In genomic region chr3:146611261-146611660, GRCm38 (mm10) we compare ENCODE assay signal across 34 mouse cellular contexts. TPM values are rescaled to one million over a fixed set of nuclear protein-coding genes. Genes with fewer than 3 reads are reported as not detected.
A peak's percentile ranks its signal among the peaks of the same experiment; 100 is the strongest.
DNase-seq lines count a peak whose midpoint lies in the region; ATAC-seq and TF ChIP-seq lines count a peak whose summit lies in the region.
"Had no signal": no experiment of that assay in that cellular context is flagged by ENCODE, and none has a peak within 500 bp of the region (broad histone marks: within the 10 kb centered on the region; RNA-seq: fewer than 3 reads in every experiment).

No protein-coding gene starts in this region.

- H3K9ac ChIP-seq in forebrain, postnatal 0 days: no peak overlapping the region
- no peak overlapping the region for H3K9ac ChIP-seq in forebrain, embryonic 14.5 days (ENCODE audit: low read length)
- no peak overlapping the region for H3K9ac ChIP-seq in lung, postnatal 0 days (replicated peaks; ENCODE audit: low read depth)
- H3K9ac ChIP-seq: embryonic facial prominence, embryonic 13.5 days; forebrain, embryonic 12.5 days; hindbrain, embryonic 13.5 days; intestine, embryonic 15.5 days had no signal

- peaks cover 9% of the 10 kb centered on the region for H3K4me1 ChIP-seq in forebrain, postnatal 0 days (ENCODE audit: insufficient read depth)
- peaks cover 3% of the 10 kb centered on the region; the same call in 1 of the 2 replicates for H3K4me1 ChIP-seq in forebrain, embryonic 14.5 days (ENCODE audit: control insufficient read depth, insufficient read depth, low read length)
- H3K4me1 ChIP-seq in lung, postnatal 0 days (ENCODE audit: insufficient read depth, low read depth, low read length): no peaks in the 10 kb centered on the region
- H3K4me1 ChIP-seq: embryonic facial prominence, embryonic 10.5 days; embryonic facial prominence, embryonic 13.5 days; intestine, embryonic 15.5 days had no signal

- intact Hi-C loops in left cerebral cortex, adult 2 months (cut with DNase I): no loop called here
- intact Hi-C loops in left cerebral cortex, postnatal 25 days (cut with DNase I): no loop called here

- H3K27me3 ChIP-seq in forebrain, postnatal 0 days (ENCODE audit: insufficient read depth, low read length): no peaks in the 10 kb centered on the region
- H3K27me3 ChIP-seq in forebrain, embryonic 14.5 days (replicated peaks; ENCODE audit: control insufficient read depth, insufficient read depth, low read length): no peaks in the 10 kb centered on the region
- H3K27me3 ChIP-seq in lung, postnatal 0 days (replicated peaks; ENCODE audit: insufficient read depth, low read length): no peaks in the 10 kb centered on the region
- H3K27me3 ChIP-seq: embryonic facial prominence, embryonic 13.5 days; forebrain, embryonic 12.5 days; hindbrain, embryonic 13.5 days; intestine, embryonic 15.5 days had no signal

- DNase-seq in forebrain, postnatal 0 days: peak; percentile 15
- no peak for DNase-seq in forebrain, embryonic 14.5 days (ENCODE audit: low spot score)
- no peak for DNase-seq in left cerebral cortex, adult 2 months (ENCODE audit: extremely low spot score in 1 of 2, low spot score in 2 of 2)
- no peak for DNase-seq in left cerebral cortex, postnatal 25 days (ENCODE audit: low spot score in 2 of 2)
- peak; percentile 68 for DNase-seq in R1 (ENCODE audit: low read depth, low spot score)
- no peak for DNase-seq in lung, postnatal 0 days (ENCODE audit: low spot score)
- DNase-seq in ovary, postnatal 36 days (ENCODE audit: low spot score): no peak
- DNase-seq: adrenal gland, adult 2 months; adrenal gland, postnatal 14 days; cerebellum, adult 11 months; cerebellum, adult 2 months; cerebellum, postnatal 10 days; cerebellum, postnatal 36 days; embryo, embryonic 11 days; gastrocnemius, postnatal 10 days had no signal

- H3K9me3 ChIP-seq in forebrain, postnatal 0 days (ENCODE audit: low read length): no peaks in the 10 kb centered on the region
- H3K9me3 ChIP-seq in forebrain, embryonic 14.5 days (replicated peaks; ENCODE audit: control insufficient read depth, low read length): no peaks in the 10 kb centered on the region
- H3K9me3 ChIP-seq in lung, postnatal 0 days (ENCODE audit: low read length): no peaks in the 10 kb centered on the region
- H3K9me3 ChIP-seq: embryonic facial prominence, embryonic 10.5 days; embryonic facial prominence, embryonic 13.5 days; forebrain, embryonic 12.5 days; hindbrain, embryonic 10.5 days; hindbrain, embryonic 13.5 days; intestine, embryonic 15.5 days had no signal

- TF ChIP-seq CTCF in forebrain, postnatal 0 days (IDR thresholded peaks at IDR 0.05; ENCODE audit: low read depth): no peak
- TF ChIP-seq CTCF in left cerebral cortex, adult 2 months (IDR thresholded peaks at IDR 0.05): no peak
- TF ChIP-seq CTCF in lung, postnatal 0 days (IDR thresholded peaks at IDR 0.05): no peak

- ATAC-seq in forebrain, postnatal 0 days: no peak
- ATAC-seq in forebrain, embryonic 14.5 days: no peak
- no peak for ATAC-seq in lung, postnatal 0 days
- ATAC-seq: forebrain, embryonic 16.5 days; hindbrain, embryonic 16.5 days; intestine, embryonic 15.5 days had no signal

- H3K36me3 ChIP-seq in forebrain, postnatal 0 days (ENCODE audit: insufficient read depth): no peaks in the 10 kb centered on the region
- H3K36me3 ChIP-seq in forebrain, embryonic 14.5 days (ENCODE audit: control insufficient read depth, insufficient read depth, low read length): no peaks in the 10 kb centered on the region
- H3K36me3 ChIP-seq in lung, postnatal 0 days (ENCODE audit: insufficient read depth, low read length): no peaks in the 10 kb centered on the region
- H3K36me3 ChIP-seq: embryonic facial prominence, embryonic 10.5 days; embryonic facial prominence, embryonic 13.5 days; forebrain, embryonic 12.5 days; hindbrain, embryonic 10.5 days; hindbrain, embryonic 13.5 days; intestine, embryonic 15.5 days had no signal

- 59% methylated on average over 4 of the region's 4 CpGs for WGBS in forebrain, postnatal 0 days
- WGBS in forebrain, embryonic 14.5 days: 70% methylated on average over 4 of the region's 4 CpGs
- 81% methylated on average over 4 of the region's 4 CpGs for WGBS in lung, postnatal 0 days

- TF ChIP-seq EP300 in lung, postnatal 0 days (IDR thresholded peaks at IDR 0.05): no peak

- no peak overlapping the region for H3K4me2 ChIP-seq in forebrain, postnatal 0 days (ENCODE audit: low read depth)
- H3K4me2 ChIP-seq in forebrain, embryonic 14.5 days (ENCODE audit: low read length): no peak overlapping the region
- no peak overlapping the region for H3K4me2 ChIP-seq in lung, postnatal 0 days (replicated peaks; ENCODE audit: low read depth, low read length)
- H3K4me2 ChIP-seq: embryonic facial prominence, embryonic 13.5 days; forebrain, embryonic 12.5 days; heart, embryonic 11.5 days; hindbrain, embryonic 13.5 days; intestine, embryonic 15.5 days had no signal

- H3K27ac ChIP-seq in forebrain, postnatal 0 days (ENCODE audit: low read depth, low read length): no peak overlapping the region
- no peak overlapping the region for H3K27ac ChIP-seq in forebrain, embryonic 14.5 days (ENCODE audit: low read depth, low read length)
- peak overlapping the region; percentile 51 for H3K27ac ChIP-seq in left cerebral cortex, adult 2 months
- no peak overlapping the region for H3K27ac ChIP-seq in lung, postnatal 0 days (ENCODE audit: low read length)
- H3K27ac ChIP-seq: embryonic facial prominence, embryonic 10.5 days; embryonic facial prominence, embryonic 13.5 days; forebrain, embryonic 12.5 days; hindbrain, embryonic 10.5 days; hindbrain, embryonic 13.5 days; intestine, embryonic 15.5 days had no signal

- no peak overlapping the region for H3K4me3 ChIP-seq in forebrain, postnatal 0 days (ENCODE audit: low read depth, low read length)
- H3K4me3 ChIP-seq in forebrain, embryonic 14.5 days (ENCODE audit: low read depth, low read length): no peak overlapping the region
- H3K4me3 ChIP-seq in left cerebral cortex, adult 2 months: no peak overlapping the region
- no peak overlapping the region for H3K4me3 ChIP-seq in lung, postnatal 0 days (ENCODE audit: low read depth, low read length)
- H3K4me3 ChIP-seq: embryonic facial prominence, embryonic 10.5 days; embryonic facial prominence, embryonic 13.5 days; erythroblast, embryonic 14.5 days; forebrain, embryonic 12.5 days; hindbrain, embryonic 10.5 days; hindbrain, embryonic 13.5 days; intestine, embryonic 15.5 days had no signal

RNA-seq across cellular contexts. Expression of gene Dnase2b, which starts 4.1 kb away (rescaled TPM):
- total RNA-seq in forebrain, postnatal 0 days (2014; rRNA removed): not detected in 2 replicates
- polyA plus RNA-seq in forebrain, postnatal 0 days (2015; fragmentation: Nextera tagmentation; extraction: Ambion mirVana): not detected in 2 replicates
- polyA plus RNA-seq in forebrain, embryonic 14.5 days (2014; fragmentation: Nextera tagmentation; extraction: Ambion mirVana): not detected in 2 replicates
- not detected for total RNA-seq in left cerebral cortex, adult 2 months (2021)
- not detected for total RNA-seq in left cerebral cortex, postnatal 25 days (2021)
- polyA plus RNA-seq in lung, postnatal 0 days (2015; fragmentation: Nextera tagmentation; extraction: Ambion mirVana): 0.05 and 0.07 TPM in 2 replicates
- total RNA-seq: adrenal gland, adult 2 months; gastrocnemius, adult 18-20 months; gastrocnemius, postnatal 10 days; gastrocnemius, postnatal 36 days; granulocyte monocyte progenitor cell, adult 5-6 weeks; heart, adult 8-10 months; heart, postnatal 36 days; MEL had no signal
- polyA plus RNA-seq: adrenal gland, adult 2 months; cerebellum, adult 2 months; embryonic facial prominence, embryonic 10.5 days; erythroblast, embryonic 14.5 days; forebrain, embryonic 12.5 days; forebrain, embryonic 16.5 days; heart, embryonic 11.5 days; heart, embryonic 14.5 days; heart, postnatal 0 days; hindbrain, embryonic 10.5 days; hindbrain, embryonic 13.5 days; hindbrain, embryonic 16.5 days had no signal

RNA-seq across cellular contexts. Expression of gene 4930503B20Rik, which starts 39.9 kb away (rescaled TPM):
- total RNA-seq in forebrain, postnatal 0 days (2014; rRNA removed): not detected in 2 replicates
- 0.12 TPM in 1 of 2 replicates, not detected in the other for polyA plus RNA-seq in forebrain, postnatal 0 days (2015; fragmentation: Nextera tagmentation; extraction: Ambion mirVana)
- polyA plus RNA-seq in forebrain, embryonic 14.5 days (2014; fragmentation: Nextera tagmentation; extraction: Ambion mirVana): not detected in 2 replicates
- total RNA-seq in left cerebral cortex, adult 2 months (2021): not detected
- under 1 TPM in 1 of 2 experiments, not detected in 1; 0.37 TPM for total RNA-seq in left cerebral cortex, postnatal 25 days (2021)
- not detected in 2 replicates for polyA plus RNA-seq in lung, postnatal 0 days (2015; fragmentation: Nextera tagmentation; extraction: Ambion mirVana)
- total RNA-seq: adrenal gland, adult 2 months; adrenal gland, postnatal 14 days; adrenal gland, postnatal 4 days; gastrocnemius, adult 18-20 months; gastrocnemius, postnatal 36 days; heart, postnatal 36 days had no signal
- polyA plus RNA-seq: adrenal gland, adult 2 months; cerebellum, adult 2 months; embryonic facial prominence, embryonic 10.5 days; erythroblast, embryonic 14.5 days; forebrain, embryonic 12.5 days; forebrain, embryonic 16.5 days; heart, embryonic 11.5 days; heart, embryonic 14.5 days; heart, postnatal 0 days; hindbrain, embryonic 10.5 days; hindbrain, embryonic 13.5 days; hindbrain, embryonic 16.5 days; intestine, embryonic 15.5 days had no signal

RNA-seq across cellular contexts. Expression of gene Uox, which starts 41.0 kb away (rescaled TPM):
- total RNA-seq in forebrain, postnatal 0 days (2014; rRNA removed): 0.08 and 0.43 TPM in 2 replicates
- polyA plus RNA-seq in forebrain, postnatal 0 days (2015; fragmentation: Nextera tagmentation; extraction: Ambion mirVana): 0.19 and 0.25 TPM in 2 replicates
- polyA plus RNA-seq in forebrain, embryonic 14.5 days (2014; fragmentation: Nextera tagmentation; extraction: Ambion mirVana): not detected in 2 replicates
- total RNA-seq in left cerebral cortex, adult 2 months (2021): under 1 TPM; 0.27 to 0.37 TPM
- total RNA-seq in left cerebral cortex, postnatal 25 days (2021): under 1 TPM; 0.39 to 0.80 TPM
- 0.29 and 0.63 TPM in 2 replicates for polyA plus RNA-seq in lung, postnatal 0 days (2015; fragmentation: Nextera tagmentation; extraction: Ambion mirVana)
- total RNA-seq: granulocyte monocyte progenitor cell, adult 5-6 weeks; heart, adult 8-10 months; heart, postnatal 36 days; MEL had no signal
- polyA plus RNA-seq: adrenal gland, adult 2 months; embryonic facial prominence, embryonic 10.5 days; erythroblast, embryonic 14.5 days; forebrain, embryonic 12.5 days; forebrain, embryonic 16.5 days; heart, embryonic 11.5 days; heart, embryonic 14.5 days; hindbrain, embryonic 10.5 days; hindbrain, embryonic 13.5 days; hindbrain, embryonic 16.5 days had no signal

Comparison
In these comparisons a context has a peak if more than half of its experiments do, and no peak if none do; other contexts are left out.
1. DNase-seq: peak in forebrain, postnatal 0 days (single experiment) and R1 (single experiment); none in forebrain, embryonic 14.5 days (single experiment), left cerebral cortex, adult 2 months (0 of 2), left cerebral cortex, postnatal 25 days (0 of 2), lung, postnatal 0 days (single experiment) and ovary, postnatal 36 days (single experiment).